Comparison of ENCODE assay signal across 9 mouse cellular contexts in the genomic region with DNA sequence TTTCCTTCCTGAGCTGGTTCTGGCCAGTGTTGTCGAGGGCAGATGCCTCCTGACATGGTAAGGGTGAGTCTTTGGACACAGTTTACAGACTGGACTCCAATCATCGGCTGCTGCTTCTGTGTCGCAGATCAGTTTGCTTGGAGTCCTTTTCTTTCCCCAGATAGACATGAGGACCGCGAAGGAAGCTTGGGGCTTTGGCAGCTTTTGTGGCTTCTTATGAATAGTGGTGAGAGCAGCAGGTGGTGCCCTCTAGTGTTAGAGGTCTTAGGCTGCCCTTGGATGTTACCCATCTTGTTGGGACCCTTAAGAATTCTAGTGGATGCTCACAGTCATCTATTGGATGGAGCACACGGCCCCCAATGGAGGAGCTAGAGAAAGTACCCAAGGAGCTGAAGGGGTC. TPM values are rescaled to one million over a fixed set of nuclear protein-coding genes. Genes with fewer than 3 reads are reported as not detected.
DNase-seq lines count a peak whose midpoint lies in the region; ATAC-seq and TF ChIP-seq lines count a peak whose summit lies in the region.
"Had no signal": no experiment of that assay in that cellular context is flagged by ENCODE, and none has a peak within 500 bp of the region (broad histone marks: within the 10 kb centered on the region; RNA-seq: fewer than 3 reads in every experiment).

No protein-coding gene starts in this region.

- no peaks in the 10 kb centered on the region for H3K4me1 ChIP-seq in hindbrain, embryonic 14.5 days (replicated peaks; ENCODE audit: control insufficient read depth, insufficient read depth, low read length)
- peaks cover 10% of the 10 kb centered on the region; the same call in 1 of the 2 replicates for H3K4me1 ChIP-seq in hindbrain, embryonic 13.5 days (replicated peaks)
- peaks cover 0 to 9% of the 10 kb centered on the region in 2 experiments; a peak in 2 of 4 replicates for H3K4me1 ChIP-seq in CH12.LX (ENCODE audit: control insufficient read depth in 1 of 2, insufficient read depth in 2 of 2)
- peaks cover 2% of the 10 kb centered on the region for H3K4me1 ChIP-seq in bone marrow, adult 2 months (ENCODE audit: control insufficient read depth, insufficient read depth, low read length)
- H3K4me1 ChIP-seq in lung, embryonic 14.5 days (ENCODE audit: insufficient read depth), result no peaks in the 10 kb centered on the region
- H3K4me1 ChIP-seq: limb, embryonic 15.5 days had no signal

- no peak overlapping the region for H3K4me2 ChIP-seq in hindbrain, embryonic 14.5 days (replicated peaks)
- no peak overlapping the region for H3K4me2 ChIP-seq in hindbrain, embryonic 13.5 days
- peak overlapping the region; percentile 12; the same call in 1 of the 2 replicates for H3K4me2 ChIP-seq in CH12.LX (ENCODE audit: insufficient read depth, low read depth, poor library complexity, severe bottlenecking)
- H3K4me2 ChIP-seq in lung, embryonic 14.5 days, result no peak overlapping the region
- H3K4me2 ChIP-seq: limb, embryonic 15.5 days had no signal

- ATAC-seq in hindbrain, embryonic 14.5 days (ENCODE audit: low FRiP score), result peak; percentile 46; the same call in 1 of the 2 replicates
- no peak for ATAC-seq in hindbrain, embryonic 13.5 days (ENCODE audit: low FRiP score)
- ATAC-seq in lung, embryonic 14.5 days (ENCODE audit: insufficient read depth), result 0 out of 2 replicates have a peak, but pooled peaks have one; percentile 38

- H3K36me3 ChIP-seq in hindbrain, embryonic 14.5 days (replicated peaks; ENCODE audit: control insufficient read depth, insufficient read depth), result no peaks in the 10 kb centered on the region
- peaks cover under 1% of the 10 kb centered on the region; the same call in 1 of the 2 replicates for H3K36me3 ChIP-seq in hindbrain, embryonic 13.5 days
- H3K36me3 ChIP-seq in CH12.LX (replicated peaks in 1 of 2; ENCODE audit: control insufficient read depth in 1 of 2, insufficient read depth in 1 of 2, low read length in 1 of 2), result no peaks in the 10 kb centered on the region
- no peaks in the 10 kb centered on the region for H3K36me3 ChIP-seq in lung, embryonic 14.5 days (ENCODE audit: insufficient read depth)
- H3K36me3 ChIP-seq: limb, embryonic 15.5 days had no signal

- H3K27ac ChIP-seq in hindbrain, embryonic 14.5 days, result no peak overlapping the region
- H3K27ac ChIP-seq in hindbrain, embryonic 13.5 days, result no peak overlapping the region
- H3K27ac ChIP-seq in CH12.LX (ENCODE audit: insufficient read depth, low read depth), result no peak overlapping the region
- H3K27ac ChIP-seq in bone marrow, adult 2 months (ENCODE audit: control insufficient read depth, insufficient read depth, low read depth, low read length, poor library complexity), result no peak overlapping the region
- H3K27ac ChIP-seq in lung, embryonic 14.5 days (ENCODE audit: low read depth), result no peak overlapping the region
- H3K27ac ChIP-seq: limb, embryonic 15.5 days had no signal

- no peak for TF ChIP-seq POLR2A in CH12.LX (IDR thresholded peaks at IDR 0.05; ENCODE audit: low read depth, low read length)
- no peak for TF ChIP-seq POLR2A in bone marrow, adult 2 months (IDR thresholded peaks at IDR 0.05; ENCODE audit: borderline replicate concordance, control insufficient read depth, low read depth, low read length)

- 56% methylated on average over 6 of the region's 6 CpGs for WGBS in hindbrain, embryonic 14.5 days
- WGBS in hindbrain, embryonic 13.5 days, result 61% methylated on average over 6 of the region's 6 CpGs
- 9% methylated on average over 6 of the region's 6 CpGs for WGBS in bone marrow, adult 2 months
- WGBS in lung, embryonic 14.5 days, result 64% methylated on average over 6 of the region's 6 CpGs

- no peak overlapping the region for H3K4me3 ChIP-seq in hindbrain, embryonic 14.5 days (replicated peaks; ENCODE audit: low read length)
- H3K4me3 ChIP-seq in hindbrain, embryonic 13.5 days, result no peak overlapping the region
- no peak overlapping the region for H3K4me3 ChIP-seq in CH12.LX (replicated peaks in 1 of 3; ENCODE audit: low read depth in 2 of 3, low read length in 2 of 3, poor library complexity in 1 of 3)
- peak overlapping the region; percentile 9 for H3K4me3 ChIP-seq in bone marrow, adult 2 months (replicated peaks; ENCODE audit: control insufficient read depth, low read depth, low read length)
- H3K4me3 ChIP-seq in lung, embryonic 14.5 days (ENCODE audit: low read depth, low read length), result no peak overlapping the region
- H3K4me3 ChIP-seq: limb, embryonic 15.5 days had no signal

- H3K9ac ChIP-seq in hindbrain, embryonic 14.5 days, result no peak overlapping the region
- H3K9ac ChIP-seq in hindbrain, embryonic 13.5 days, result no peak overlapping the region
- H3K9ac ChIP-seq in CH12.LX (ENCODE audit: insufficient read depth, low read depth), result no peak overlapping the region
- H3K9ac ChIP-seq in lung, embryonic 14.5 days, result no peak overlapping the region
- H3K9ac ChIP-seq: limb, embryonic 15.5 days had no signal

- H3K27me3 ChIP-seq in hindbrain, embryonic 14.5 days (ENCODE audit: control insufficient read depth, insufficient read depth, low read length), result no peaks in the 10 kb centered on the region
- no peaks in the 10 kb centered on the region for H3K27me3 ChIP-seq in hindbrain, embryonic 13.5 days
- H3K27me3 ChIP-seq in CH12.LX (replicated peaks), result no peaks in the 10 kb centered on the region
- H3K27me3 ChIP-seq in lung, embryonic 14.5 days (ENCODE audit: insufficient read depth, low read length), result no peaks in the 10 kb centered on the region
- H3K27me3 ChIP-seq: limb, embryonic 15.5 days had no signal

- H3K9me3 ChIP-seq in hindbrain, embryonic 14.5 days (ENCODE audit: control insufficient read depth, low read length), result no peaks in the 10 kb centered on the region
- H3K9me3 ChIP-seq in hindbrain, embryonic 13.5 days, result no peaks in the 10 kb centered on the region
- no peaks in the 10 kb centered on the region for H3K9me3 ChIP-seq in CH12.LX (replicated peaks; ENCODE audit: low read length)
- H3K9me3 ChIP-seq in lung, embryonic 14.5 days (ENCODE audit: low read depth, low read length), result no peaks in the 10 kb centered on the region
- H3K9me3 ChIP-seq: limb, embryonic 15.5 days had no signal

- no peaks in the 10 kb centered on the region for H3K79me2 ChIP-seq in CH12.LX (replicated peaks; ENCODE audit: control insufficient read depth, extremely low read depth, insufficient read depth, poor library complexity, severe bottlenecking)

- peak; percentile 50 for DNase-seq in hindbrain, embryonic 14.5 days (ENCODE audit: low spot score)
- DNase-seq in CH12.LX (ENCODE audit: extremely low read depth), result peak; percentile 60
- peak; percentile 39 for DNase-seq in kidney, postnatal 14 days
- DNase-seq in lung, embryonic 14.5 days, result peak; percentile 68
- DNase-seq in thymus, postnatal 36 days, result peak; percentile 28 to 29
- DNase-seq in urinary bladder, adult 2 months (ENCODE audit: low spot score), result no peak

- TF ChIP-seq EP300 in CH12.LX (IDR thresholded peaks at IDR 0.05; ENCODE audit: low read length), result no peak

- in situ Hi-C loops in CH12.LX (cut with MboI; ENCODE audit: low pct_ligation_motif_present, low pct_unique_long_range_greater_than_20kb, low sequenced_read_pairs), result no loop called here

- TF ChIP-seq CTCF in CH12.LX (conservative IDR thresholded peaks at IDR 0.05 in 1 of 2, IDR thresholded peaks at IDR 0.05 in 1 of 2; ENCODE audit: low read depth in 2 of 2, low read length in 2 of 2), result peak in 1 of 2 experiments; percentile 78; a peak in 3 of 4 replicates
- TF ChIP-seq CTCF in bone marrow, adult 2 months (IDR thresholded peaks at IDR 0.05; ENCODE audit: control insufficient read depth, insufficient read depth, low read length), result peak; percentile 50
- TF ChIP-seq CTCF in lung, embryonic 14.5 days (IDR thresholded peaks at IDR 0.05; ENCODE audit: low read depth), result peak; percentile 50

- TF ChIP-seq RAD21 in CH12.LX (IDR thresholded peaks at IDR 0.05; ENCODE audit: low read depth, low read length), result peak; percentile 70

- dilution Hi-C loops in CH12.LX (cut with MboI; ENCODE audit: extremely low pct_ligation_motif_present, extremely low pct_unique_long_range_greater_than_20kb, low sequenced_read_pairs), result no loop called here

TF ChIP-seq in CH12.LX, 34 proteins besides CTCF, POLR2A, EP300 and RAD21:
- peak; percentile 73 for TF ChIP-seq SMC3 (IDR thresholded peaks at IDR 0.05; ENCODE audit: low read depth, low read length)
- no peak for TF ChIP-seq SIN3A (IDR thresholded peaks at IDR 0.05; ENCODE audit: low read length)

RNA-seq across cellular contexts. Expression of a gene that starts 13.3 kb away (rescaled TPM):
- 0.14 and 0.27 TPM in 2 replicates for polyA plus RNA-seq in hindbrain, embryonic 14.5 days (2014; fragmentation: Nextera tagmentation; extraction: Ambion mirVana)
- 0.13 and 0.19 TPM in 2 replicates for polyA plus RNA-seq in hindbrain, embryonic 13.5 days (2015; fragmentation: Nextera tagmentation; extraction: Ambion mirVana)
- total RNA-seq in CH12.LX (2012; rRNA removed), result 1.3 and 1.6 TPM in 2 replicates
- total RNA-seq in CH12.LX (2014; rRNA removed), result 1.7 and 2.3 TPM in 2 replicates
- 2.8 and 3.3 TPM in 2 replicates for polyA plus RNA-seq in CH12.LX (2012; ENCODE audit: insufficient read length, low read depth)
- polyA plus RNA-seq in bone marrow, adult 2 months (2011; ENCODE audit: insufficient read depth, insufficient read length, low replicate concordance, missing spikeins), result 3.0 and 11.1 TPM in 2 replicates
- 0.64 and 2.2 TPM in 2 replicates for polyA plus RNA-seq in lung, embryonic 14.5 days (2014; fragmentation: Nextera tagmentation; extraction: Ambion mirVana)
- 3.3 and 3.7 TPM in 2 replicates for polyA plus RNA-seq in urinary bladder, adult 2 months (2012; rRNA removed)

RNA-seq across cellular contexts. Expression of a gene that starts 46.8 kb away (rescaled TPM):
- polyA plus RNA-seq in hindbrain, embryonic 14.5 days (2014; fragmentation: Nextera tagmentation; extraction: Ambion mirVana), result 183 and 218 TPM in 2 replicates
- polyA plus RNA-seq in hindbrain, embryonic 13.5 days (2015; fragmentation: Nextera tagmentation; extraction: Ambion mirVana), result 149 and 151 TPM in 2 replicates
- total RNA-seq in CH12.LX (2012; rRNA removed) (108 and 130 TPM in 2 replicates), CH12.LX (2014; rRNA removed) (173 and 187 TPM in 2 replicates)
- 137 and 142 TPM in 2 replicates for polyA plus RNA-seq in CH12.LX (2012; ENCODE audit: insufficient read length, low read depth)
- polyA plus RNA-seq in bone marrow, adult 2 months (2011; ENCODE audit: insufficient read depth, insufficient read length, low replicate concordance, missing spikeins), result 57.3 and 107 TPM in 2 replicates
- 226 and 234 TPM in 2 replicates for polyA plus RNA-seq in lung, embryonic 14.5 days (2014; fragmentation: Nextera tagmentation; extraction: Ambion mirVana)
- 279 and 284 TPM in 2 replicates for polyA plus RNA-seq in urinary bladder, adult 2 months (2012; rRNA removed)
